Mouse (Mus musculus): ENCODE measurements around the gene Cdr2. TPM values are rescaled to one million over a fixed set of nuclear protein-coding genes. Genes with fewer than 3 reads are reported as not detected.
"Not testable (repeated sequence)": the region's sequence is repeated elsewhere in the genome, so short reads cannot be mapped to it uniquely, and the experiment has no call there.

The Cdr2 gene
- total and polyA plus RNA-seq, 2 experiments from 2014 or later: 9.1 to 26.7 TPM

- Histone ChIP-seq H3K4me2 (ENCODE audit: low read depth, low read length, poor library complexity, severe bottlenecking) (no peak overlapping the region), H3K9me3 (ENCODE audit: low read length) (no peaks in the 10 kb centered on the region), H3K36me3 (ENCODE audit: insufficient read depth, low read length) (no peaks in the 10 kb centered on the region), H3K27ac (ENCODE audit: low read depth, low read length) (no peak overlapping the region), H3K4me1 (ENCODE audit: insufficient read depth, low read length) (no peaks in the 10 kb centered on the region), H3K27me3 (ENCODE audit: insufficient read depth, low read length) (no peaks in the 10 kb centered on the region), H3K4me3 (ENCODE audit: low read depth, low read length) (no peak overlapping the region), H3K9ac (replicated peaks; ENCODE audit: low read length, poor library complexity, severe bottlenecking) (no peak overlapping the region)
- no peak for ATAC-seq (ENCODE audit: low FRiP score)
- DNase-seq (ENCODE audit: low spot score): no peak
- 50% methylated on average over 1 of the region's 1 CpGs for WGBS
- TF ChIP-seq CTCF (IDR thresholded peaks at IDR 0.05): 0 out of 2 replicates have a peak, but pooled peaks have one; percentile 18
Measured at GRCm38 (mm10) chr7:120913332-120913731, 68.8 kb downstream of the Cdr2 start.

GRCm38 (mm10) chr7:120911268-120911667 is 70.8 kb downstream of the Cdr2 start:
- H3K27me3 ChIP-seq (ENCODE audit: insufficient read depth, low read length); DNase-seq (ENCODE audit: low spot score); ATAC-seq (ENCODE audit: low FRiP score); H3K27ac ChIP-seq (ENCODE audit: low read depth, low read length); H3K36me3 ChIP-seq (ENCODE audit: insufficient read depth, low read length); H3K4me3 ChIP-seq (ENCODE audit: low read depth, low read length); H3K9me3 ChIP-seq (ENCODE audit: low read length); H3K9ac ChIP-seq (replicated peaks; ENCODE audit: low read length, poor library complexity, severe bottlenecking); H3K4me2 ChIP-seq (ENCODE audit: low read depth, low read length, poor library complexity, severe bottlenecking); H3K4me1 ChIP-seq (ENCODE audit: insufficient read depth, low read length): not testable (repeated sequence)
- 93% methylated on average over 6 of the region's 6 CpGs for WGBS

GRCm38 (mm10) chr7:120910172-120910571 is 71.9 kb downstream of the Cdr2 start:
- H3K9me3 ChIP-seq (ENCODE audit: low read length); H3K4me2 ChIP-seq (ENCODE audit: low read depth, low read length, poor library complexity, severe bottlenecking); ATAC-seq (ENCODE audit: low FRiP score); H3K4me3 ChIP-seq (ENCODE audit: low read depth, low read length); H3K27me3 ChIP-seq (ENCODE audit: insufficient read depth, low read length); H3K36me3 ChIP-seq (ENCODE audit: insufficient read depth, low read length); H3K27ac ChIP-seq (ENCODE audit: low read depth, low read length); DNase-seq (ENCODE audit: low spot score); H3K9ac ChIP-seq (replicated peaks; ENCODE audit: low read length, poor library complexity, severe bottlenecking); H3K4me1 ChIP-seq (ENCODE audit: insufficient read depth, low read length): not testable (repeated sequence)
- 72% methylated on average over 3 of the region's 3 CpGs for WGBS
- peak; percentile 38 for TF ChIP-seq CTCF (IDR thresholded peaks at IDR 0.05)

Other genes starting within 250 kb of the Cdr2 start
- gene Vwa3a, start 243.0 kb downstream of the Cdr2 start, total RNA-seq (2014; rRNA removed): 1.6 and 2.4 TPM in 2 replicates
- 1.8 and 2.3 TPM in 2 replicates for gene Vwa3a, start 243.0 kb downstream of the Cdr2 start, polyA plus RNA-seq (2015; fragmentation: Nextera tagmentation; extraction: Ambion mirVana)
- gene Gm5737, start 169.9 kb downstream of the Cdr2 start, total RNA-seq (2014; rRNA removed): not detected in 2 replicates
- 0.22 TPM in 1 of 2 replicates, not detected in the other for gene Gm5737, start 169.9 kb downstream of the Cdr2 start, polyA plus RNA-seq (2015; fragmentation: Nextera tagmentation; extraction: Ambion mirVana)
- 29.4 and 42.0 TPM in 2 replicates for gene Eef2k, start 139.5 kb downstream of the Cdr2 start, total RNA-seq (2014; rRNA removed)
- gene Eef2k, start 139.5 kb downstream of the Cdr2 start, polyA plus RNA-seq (2015; fragmentation: Nextera tagmentation; extraction: Ambion mirVana): 30.7 and 31.1 TPM in 2 replicates
- gene Polr3e, start 64.6 kb downstream of the Cdr2 start, total RNA-seq (2014; rRNA removed): 29.4 and 30.6 TPM in 2 replicates
- gene Polr3e, start 64.6 kb downstream of the Cdr2 start, polyA plus RNA-seq (2015; fragmentation: Nextera tagmentation; extraction: Ambion mirVana): 18.6 and 20.4 TPM in 2 replicates
- 0.19 TPM in 1 of 2 replicates, not detected in the other for gene Mfsd13b, start 197 bp upstream of the Cdr2 start, total RNA-seq (2014; rRNA removed)
- 0.18 and 0.26 TPM in 2 replicates for gene Mfsd13b, start 197 bp upstream of the Cdr2 start, polyA plus RNA-seq (2015; fragmentation: Nextera tagmentation; extraction: Ambion mirVana)
- 63.8 and 89.9 TPM in 2 replicates for gene Mettl9, start 52.1 kb upstream of the Cdr2 start, total RNA-seq (2014; rRNA removed)
- gene Mettl9, start 52.1 kb upstream of the Cdr2 start, polyA plus RNA-seq (2015; fragmentation: Nextera tagmentation; extraction: Ambion mirVana): 134 and 140 TPM in 2 replicates
- 0.66 and 0.77 TPM in 2 replicates for gene Igsf6, start 92.3 kb upstream of the Cdr2 start, total RNA-seq (2014; rRNA removed)
- 0.63 and 0.74 TPM in 2 replicates for gene Igsf6, start 92.3 kb upstream of the Cdr2 start, polyA plus RNA-seq (2015; fragmentation: Nextera tagmentation; extraction: Ambion mirVana)
- gene Otoa, start 99.3 kb upstream of the Cdr2 start, total RNA-seq (2014; rRNA removed): 0.47 TPM in 1 of 2 replicates, not detected in the other
- 0.23 and 0.42 TPM in 2 replicates for gene Otoa, start 99.3 kb upstream of the Cdr2 start, polyA plus RNA-seq (2015; fragmentation: Nextera tagmentation; extraction: Ambion mirVana)

Data from midbrain, postnatal 0 days (tissue).